Mouse (Mus musculus) lung, postnatal 14 days (tissue): ENCODE data around the gene H3f3b.

Source experiments
- DNase-seq: peaks from one replicate; pipeline ENCODE4 v3.0.0; 2021

The H3f3b gene

GRCm38 (mm10) chr11:115999027-115999426, 28.7 kb downstream of the H3f3b start:
- DNase-seq: no peak

- DNase-seq: no peak
Measured at GRCm38 (mm10) chr11:115997662-115998061, 30.1 kb downstream of the H3f3b start.

GRCm38 (mm10) chr11:115997047-115997446, 30.7 kb downstream of the H3f3b start:
- no peak for DNase-seq

- no peak for DNase-seq
Measured at GRCm38 (mm10) chr11:115995256-115995655, 32.5 kb downstream of the H3f3b start.

GRCm38 (mm10) chr11:115992098-115992497, 35.7 kb downstream of the H3f3b start:
- no peak for DNase-seq

- DNase-seq: no peak
Measured at GRCm38 (mm10) chr11:115989686-115990085, 38.1 kb downstream of the H3f3b start.

- DNase-seq: no peak
Measured at GRCm38 (mm10) chr11:115983291-115983690, 44.5 kb downstream of the H3f3b start.

- DNase-seq: no peak
Measured at GRCm38 (mm10) chr11:115982472-115982871, 45.3 kb downstream of the H3f3b start.

- no peak for DNase-seq
Measured at GRCm38 (mm10) chr11:115975544-115975943, 52.2 kb downstream of the H3f3b start.

GRCm38 (mm10) chr11:115975083-115975420, 52.7 kb downstream of the H3f3b start:
- no peak for DNase-seq

- DNase-seq: peak; percentile 53
Measured at GRCm38 (mm10) chr11:115974309-115975082, 53.3 kb downstream of the H3f3b start, which contains the start of gene Itgb4. Itgb4 (plus strand) TSS chr11:115974709.
